Mouse (Mus musculus) intestine, embryonic 16.5 days (tissue): Measurements from ENCODE around the gene Ckm. TPM values are rescaled to one million over a fixed set of nuclear protein-coding genes. Genes with fewer than 3 reads are reported as not detected.

Source experiments
- ATAC-seq: fragments of 200-750 bp; cut with Nextera tagmentation; 2 replicates; pipeline ENCODE4 v1.8.0; 2017; ENCODE audit warnings: moderate TSS enrichment, moderate library complexity
- H3K27ac ChIP-seq: fragments of 300-500 bp; sonication (generic); 2 replicates; pipeline ENCODE4 v1.5.1; 2014; ENCODE audit warnings: mild to moderate bottlenecking, low read length
- H3K27me3 ChIP-seq: fragments of 300-500 bp; sonication (generic); replicated peaks from 2 replicates; pipeline ENCODE4 v1.6.1; 2014; ENCODE audit warnings: low read length, control low read depth, mixed read lengths; ENCODE audit not compliant: control insufficient read depth, insufficient read depth
- H3K36me3 ChIP-seq: fragments of 300-500 bp; sonication (generic); 2 replicates; pipeline ENCODE4 v1.6.1; 2014; ENCODE audit warnings: low read length, control low read depth; ENCODE audit not compliant: control insufficient read depth, insufficient read depth
- H3K4me1 ChIP-seq: fragments of 300-500 bp; sonication (generic); 2 replicates; pipeline ENCODE4 v1.6.1; 2014; ENCODE audit warnings: low read length, control low read depth, mixed read lengths; ENCODE audit not compliant: control insufficient read depth, insufficient read depth
- H3K4me2 ChIP-seq: fragments of 300-500 bp; sonication (generic); 2 replicates; pipeline ENCODE4 v1.6.1; 2014; ENCODE audit warnings: low read depth, low read length, control low read depth
- H3K4me3 ChIP-seq: fragments of 300-500 bp; sonication (generic); 2 replicates; pipeline ENCODE4 v1.5.1; 2014; ENCODE audit warnings: mild to moderate bottlenecking, low read length
- H3K9ac ChIP-seq: fragments of 300-500 bp; sonication (generic); 2 replicates; pipeline ENCODE4 v1.6.1; 2014; ENCODE audit warnings: low read depth, low read length
- H3K9me3 ChIP-seq: fragments of 300-500 bp; sonication (generic); 2 replicates; pipeline ENCODE4 v1.6.1; 2016; ENCODE audit warnings: low read length, control low read depth; ENCODE audit not compliant: control insufficient read depth
- WGBS: fragments of 180-500 bp; shearing (Covaris S2); extraction: QIAGEN DNeasy Blood & Tissue Kit; methylation state at CpG from one replicate; pipeline ENCODE4 v1.1.7; 2014; 5-methylcytosine and 5-hydroxymethylcytosine counted together
- polyA plus RNA-seq: library from polyadenylated mRNA; unstranded; fragments of >200 nt; fragmentation: Nextera tagmentation; extraction: Ambion mirVana; gene quantifications from 2 replicates; pipeline ENCODE4 v1.2.1, GENCODE M21; 2015

The Ckm gene
- polyA plus RNA-seq, 1 experiment from 2014 or later = 15.3 TPM

GRCm38 (mm10) chr7:19361720-19362119, 42.9 kb upstream of the Ckm start:
- Histone ChIP-seq H3K9me3 (no peaks in the 10 kb centered on the region), H3K9ac (peak overlapping the region; percentile 73), H3K27ac (no peak overlapping the region), H3K4me2 (peak overlapping the region; percentile 98), H3K36me3 (no peaks in the 10 kb centered on the region), H3K4me3 (peak overlapping the region; percentile 68), H3K27me3 (no peaks in the 10 kb centered on the region), H3K4me1 (peaks cover 30% of the 10 kb centered on the region)
- WGBS = 10% methylated on average over 16 of the region's 16 CpGs
- no peak for ATAC-seq

- Histone ChIP-seq H3K4me1 (peaks cover 30% of the 10 kb centered on the region), H3K4me2 (peak overlapping the region; percentile 98), H3K27ac (no peak overlapping the region), H3K27me3 (no peaks in the 10 kb centered on the region), H3K4me3 (peak overlapping the region; percentile 68), H3K9ac (no peak overlapping the region), H3K36me3 (no peaks in the 10 kb centered on the region), H3K9me3 (no peaks in the 10 kb centered on the region)
- 38% methylated on average over 4 of the region's 4 CpGs for WGBS
- no peak for ATAC-seq
These were observed 42.3 kb upstream of the Ckm start for GRCm38 (mm10) chr7:19362276-19362675.

GRCm38 (mm10) chr7:19363881-19364280, 40.7 kb upstream of the Ckm start:
- Histone ChIP-seq H3K9me3 (no peaks in the 10 kb centered on the region), H3K4me2 (no peak overlapping the region), H3K4me3 (no peak overlapping the region), H3K27me3 (no peaks in the 10 kb centered on the region), H3K27ac (no peak overlapping the region), H3K36me3 (no peaks in the 10 kb centered on the region), H3K9ac (no peak overlapping the region), H3K4me1 (peaks cover 17% of the 10 kb centered on the region)
- ATAC-seq = peak; percentile 44
- 4% methylated on average over 18 of the region's 18 CpGs for WGBS

GRCm38 (mm10) chr7:19365376-19365775, 39.2 kb upstream of the Ckm start:
- H3K27me3 ChIP-seq = no peaks in the 10 kb centered on the region; the same call in 1 of the 2 replicates
- ATAC-seq = no peak
- no peak overlapping the region for H3K4me3 ChIP-seq
- no peaks in the 10 kb centered on the region for H3K9me3 ChIP-seq
- H3K4me1 ChIP-seq = peaks cover 20% of the 10 kb centered on the region
- no peak overlapping the region for H3K4me2 ChIP-seq
- no peak overlapping the region for H3K27ac ChIP-seq
- 70% methylated on average over 4 of the region's 4 CpGs for WGBS
- H3K36me3 ChIP-seq = no peaks in the 10 kb centered on the region
- no peak overlapping the region for H3K9ac ChIP-seq

- H3K4me2 ChIP-seq = no peak overlapping the region
- no peak overlapping the region for H3K4me3 ChIP-seq
- no peaks in the 10 kb centered on the region for H3K36me3 ChIP-seq
- H3K4me1 ChIP-seq = peaks cover 8% of the 10 kb centered on the region
- no peak overlapping the region for H3K9ac ChIP-seq
- H3K9me3 ChIP-seq = no peaks in the 10 kb centered on the region
- no peaks in the 10 kb centered on the region; the same call in 1 of the 2 replicates for H3K27me3 ChIP-seq
- no peak overlapping the region for H3K27ac ChIP-seq
- 19% methylated on average over 16 of the region's 16 CpGs for WGBS
- ATAC-seq = no peak
These were observed 36.2 kb upstream of the Ckm start for GRCm38 (mm10) chr7:19368380-19368779.

- peaks cover 5% of the 10 kb centered on the region; the same call in 1 of the 2 replicates for H3K4me1 ChIP-seq
- ATAC-seq = peak; percentile 61
- no peak overlapping the region for H3K27ac ChIP-seq
- no peaks in the 10 kb centered on the region for H3K36me3 ChIP-seq
- H3K27me3 ChIP-seq = no peaks in the 10 kb centered on the region; the same call in 1 of the 2 replicates
- H3K4me2 ChIP-seq = peak overlapping the region; percentile 88
- H3K4me3 ChIP-seq = peak overlapping the region; percentile 47
- peak overlapping the region; percentile 66 for H3K9ac ChIP-seq
- WGBS = 16% methylated on average over 46 of the region's 46 CpGs
- H3K9me3 ChIP-seq = no peaks in the 10 kb centered on the region
These were observed 34.7 kb upstream of the Ckm start for GRCm38 (mm10) chr7:19369823-19370425.

- ATAC-seq = no peak
- 83% methylated on average over 2 of the region's 2 CpGs for WGBS
- H3K36me3 ChIP-seq = no peaks in the 10 kb centered on the region
- no peak overlapping the region for H3K27ac ChIP-seq
- H3K4me1 ChIP-seq = peaks cover 5% of the 10 kb centered on the region; the same call in 1 of the 2 replicates
- no peaks in the 10 kb centered on the region for H3K9me3 ChIP-seq
- H3K4me3 ChIP-seq = no peak overlapping the region
- H3K4me2 ChIP-seq = no peak overlapping the region
- H3K9ac ChIP-seq = no peak overlapping the region
- no peaks in the 10 kb centered on the region; the same call in 1 of the 2 replicates for H3K27me3 ChIP-seq
These were observed 31.2 kb upstream of the Ckm start for GRCm38 (mm10) chr7:19373367-19373766.

- no peaks in the 10 kb centered on the region for H3K36me3 ChIP-seq
- no peak for ATAC-seq
- no peak overlapping the region for H3K9ac ChIP-seq
- H3K27ac ChIP-seq = no peak overlapping the region
- no peak overlapping the region for H3K4me2 ChIP-seq
- H3K27me3 ChIP-seq = no peaks in the 10 kb centered on the region
- 78% methylated on average over 18 of the region's 18 CpGs for WGBS
- no peak overlapping the region for H3K4me3 ChIP-seq
- H3K9me3 ChIP-seq = no peaks in the 10 kb centered on the region
- no peaks in the 10 kb centered on the region for H3K4me1 ChIP-seq
These were observed 29.2 kb upstream of the Ckm start for GRCm38 (mm10) chr7:19375368-19375767.

- no peak for ATAC-seq
- Histone ChIP-seq H3K4me1 (no peaks in the 10 kb centered on the region), H3K36me3 (no peaks in the 10 kb centered on the region), H3K9me3 (no peaks in the 10 kb centered on the region), H3K27ac (no peak overlapping the region), H3K4me2 (no peak overlapping the region), H3K4me3 (no peak overlapping the region), H3K27me3 (no peaks in the 10 kb centered on the region), H3K9ac (no peak overlapping the region)
- 79% methylated on average over 4 of the region's 4 CpGs for WGBS
These were observed 28.6 kb upstream of the Ckm start for GRCm38 (mm10) chr7:19376019-19376418.

- 77% methylated on average over 8 of the region's 8 CpGs for WGBS
- Histone ChIP-seq H3K4me2 (no peak overlapping the region), H3K9me3 (no peaks in the 10 kb centered on the region), H3K36me3 (no peaks in the 10 kb centered on the region), H3K4me1 (peaks cover 6% of the 10 kb centered on the region), H3K4me3 (no peak overlapping the region), H3K27me3 (no peaks in the 10 kb centered on the region), H3K27ac (no peak overlapping the region), H3K9ac (no peak overlapping the region)
- ATAC-seq = no peak
These were observed 26.5 kb upstream of the Ckm start for GRCm38 (mm10) chr7:19378049-19378448.
